Mouse (Mus musculus): ENCODE measurements around the gene E330034G19Rik. TPM values are rescaled to one million over a fixed set of nuclear protein-coding genes. Genes with fewer than 3 reads are reported as not detected.
"Not testable (repeated sequence)": the region's sequence is repeated elsewhere in the genome, so short reads cannot be mapped to it uniquely, and the experiment has no call there.

Gene E330034G19Rik
- polyA plus RNA-seq, 1 experiment from 2014 or later = not detected

DNA sequence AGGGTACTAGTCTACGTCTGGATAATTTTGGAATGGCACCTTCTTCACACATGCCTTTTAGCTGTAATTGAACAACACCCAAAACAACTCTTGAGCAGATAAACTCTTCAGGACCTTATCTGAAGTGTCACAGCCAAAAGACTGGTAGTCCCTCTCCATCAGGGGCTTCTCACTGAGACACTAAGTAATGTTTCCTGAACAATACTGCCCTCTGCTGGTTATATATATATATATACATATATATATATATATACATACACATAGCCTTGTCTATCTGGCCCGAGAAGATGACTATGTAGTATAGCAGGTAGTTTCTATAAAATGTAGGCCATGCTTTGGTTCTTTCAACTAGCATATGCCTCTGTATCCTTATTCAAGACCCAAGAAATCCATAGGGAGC lies 17.5 kb upstream of the E330034G19Rik start:
- Histone ChIP-seq H3K27ac (ENCODE audit: low read depth) (no peak overlapping the region), H3K9ac (replicated peaks) (no peak overlapping the region), H3K27me3 (ENCODE audit: insufficient read depth, low read length) (no peaks in the 10 kb centered on the region), H3K36me3 (replicated peaks; ENCODE audit: insufficient read depth, low read length) (no peaks in the 10 kb centered on the region), H3K4me2 (ENCODE audit: low read depth, low read length) (no peak overlapping the region), H3K9me3 (ENCODE audit: low read length) (no peaks in the 10 kb centered on the region), H3K4me1 (ENCODE audit: insufficient read depth) (no peaks in the 10 kb centered on the region), H3K4me3 (ENCODE audit: low read depth, low read length) (no peak overlapping the region)
- 39% methylated on average over 2 of the region's 2 CpGs for WGBS (ENCODE audit: insufficient replicate concordance)
- no peak for TF ChIP-seq EP300 (IDR thresholded peaks at IDR 0.05; ENCODE audit: low read depth)
- peak; percentile 35 for TF ChIP-seq CTCF (IDR thresholded peaks at IDR 0.05; ENCODE audit: low read depth)
- ATAC-seq (no peak), DNase-seq (no peak)

DNA sequence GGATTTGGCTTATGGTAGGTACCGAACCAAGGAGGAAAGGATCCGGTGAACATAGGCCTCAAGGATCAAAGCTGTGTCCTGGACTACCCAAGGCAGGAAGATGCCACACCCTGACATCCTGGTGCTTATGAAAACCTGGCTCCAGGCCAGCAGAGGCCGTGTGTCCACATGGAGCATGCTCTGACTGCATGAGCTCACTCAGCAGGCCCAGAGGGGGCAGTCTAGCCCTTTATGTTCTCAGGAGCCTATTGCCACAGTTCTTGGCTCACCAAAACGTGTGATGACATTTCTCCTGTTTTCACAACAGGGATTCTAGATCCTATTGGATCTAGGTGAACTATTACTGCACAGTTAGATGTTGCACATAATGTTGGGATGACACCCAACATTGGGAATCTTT lies 11.7 kb upstream of the E330034G19Rik start:
- H3K9me3 ChIP-seq (ENCODE audit: low read length) = no peaks in the 10 kb centered on the region
- TF ChIP-seq CTCF (IDR thresholded peaks at IDR 0.05; ENCODE audit: low read depth) (no peak), EP300 (IDR thresholded peaks at IDR 0.05; ENCODE audit: low read depth) (no peak)
- ATAC-seq (peak; percentile 53; the same call in 1 of the 2 replicates), DNase-seq (peak; percentile 24)
- WGBS (ENCODE audit: insufficient replicate concordance) = 54% methylated on average over 4 of the region's 4 CpGs
- H3K27me3 ChIP-seq (ENCODE audit: insufficient read depth, low read length) = no peaks in the 10 kb centered on the region
- no peak overlapping the region for H3K27ac ChIP-seq (ENCODE audit: low read depth)
- H3K4me2 ChIP-seq (ENCODE audit: low read depth, low read length) = no peak overlapping the region
- H3K4me3 ChIP-seq (ENCODE audit: low read depth, low read length) = no peak overlapping the region
- H3K36me3 ChIP-seq (replicated peaks; ENCODE audit: insufficient read depth, low read length) = no peaks in the 10 kb centered on the region
- no peak overlapping the region for H3K9ac ChIP-seq (replicated peaks)
- no peaks in the 10 kb centered on the region for H3K4me1 ChIP-seq (ENCODE audit: insufficient read depth)

DNA sequence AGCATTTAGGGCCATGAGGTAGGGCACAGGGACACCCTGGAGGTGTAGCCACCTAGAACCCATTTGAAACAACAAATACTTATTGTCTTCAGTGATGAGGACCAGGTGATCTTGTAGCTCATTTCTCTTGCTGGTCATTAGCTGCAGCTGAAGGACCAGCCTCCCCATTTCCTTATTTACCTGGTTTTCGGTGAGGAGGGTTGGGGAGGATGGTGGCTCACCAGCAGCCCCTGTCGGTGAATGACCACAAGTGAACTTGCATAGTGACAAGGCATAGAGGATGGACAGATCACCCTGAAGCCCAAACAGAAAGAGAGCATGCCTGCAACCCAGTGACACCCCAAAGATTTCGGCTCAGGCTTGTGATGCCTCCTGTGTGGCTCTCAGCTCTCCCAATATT lies 10.7 kb upstream of the E330034G19Rik start:
- no peak for ATAC-seq
- Histone ChIP-seq H3K9me3 (ENCODE audit: low read length) (no peaks in the 10 kb centered on the region), H3K4me3 (ENCODE audit: low read depth, low read length) (no peak overlapping the region), H3K36me3 (replicated peaks; ENCODE audit: insufficient read depth, low read length) (no peaks in the 10 kb centered on the region), H3K9ac (replicated peaks) (no peak overlapping the region), H3K27me3 (ENCODE audit: insufficient read depth, low read length) (no peaks in the 10 kb centered on the region), H3K4me1 (ENCODE audit: insufficient read depth) (no peaks in the 10 kb centered on the region), H3K4me2 (ENCODE audit: low read depth, low read length) (no peak overlapping the region), H3K27ac (ENCODE audit: low read depth) (no peak overlapping the region)
- DNase-seq = no peak
- no peak for TF ChIP-seq CTCF (IDR thresholded peaks at IDR 0.05; ENCODE audit: low read depth)
- TF ChIP-seq EP300 (IDR thresholded peaks at IDR 0.05; ENCODE audit: low read depth) = no peak
- WGBS (ENCODE audit: insufficient replicate concordance) = 45% methylated on average over 3 of the region's 3 CpGs

DNA sequence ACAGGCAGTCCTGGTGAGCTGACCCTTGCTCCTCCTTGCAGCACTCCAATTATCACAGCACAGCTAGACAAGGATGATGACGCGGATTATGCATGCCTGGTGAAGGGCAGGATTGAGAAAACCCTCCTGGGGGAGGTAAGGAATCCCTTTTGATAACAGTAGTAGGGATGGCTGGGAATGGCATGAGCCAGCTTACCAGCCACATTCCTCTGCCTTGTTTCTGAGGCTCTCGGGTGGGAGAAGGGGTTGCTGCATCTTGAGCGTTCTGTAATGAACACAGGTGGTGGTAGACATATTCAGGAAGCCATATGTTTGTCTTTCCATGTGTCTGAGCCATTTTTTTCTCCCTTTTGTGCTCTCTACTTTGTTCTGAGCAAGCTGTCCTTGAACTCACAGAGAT lies 6.9 kb upstream of the E330034G19Rik start:
- Histone ChIP-seq H3K27ac (ENCODE audit: low read depth) (no peak overlapping the region), H3K36me3 (replicated peaks; ENCODE audit: insufficient read depth, low read length) (no peaks in the 10 kb centered on the region), H3K4me3 (ENCODE audit: low read depth, low read length) (no peak overlapping the region), H3K9ac (replicated peaks) (no peak overlapping the region), H3K4me2 (ENCODE audit: low read depth, low read length) (no peak overlapping the region), H3K9me3 (ENCODE audit: low read length) (no peaks in the 10 kb centered on the region), H3K27me3 (ENCODE audit: insufficient read depth, low read length) (no peaks in the 10 kb centered on the region), H3K4me1 (ENCODE audit: insufficient read depth) (no peaks in the 10 kb centered on the region)
- WGBS (ENCODE audit: insufficient replicate concordance) = 60% methylated on average over 4 of the region's 4 CpGs
- ATAC-seq = no peak
- no peak for DNase-seq
- TF ChIP-seq CTCF (IDR thresholded peaks at IDR 0.05; ENCODE audit: low read depth) (no peak), EP300 (IDR thresholded peaks at IDR 0.05; ENCODE audit: low read depth) (no peak)

DNA sequence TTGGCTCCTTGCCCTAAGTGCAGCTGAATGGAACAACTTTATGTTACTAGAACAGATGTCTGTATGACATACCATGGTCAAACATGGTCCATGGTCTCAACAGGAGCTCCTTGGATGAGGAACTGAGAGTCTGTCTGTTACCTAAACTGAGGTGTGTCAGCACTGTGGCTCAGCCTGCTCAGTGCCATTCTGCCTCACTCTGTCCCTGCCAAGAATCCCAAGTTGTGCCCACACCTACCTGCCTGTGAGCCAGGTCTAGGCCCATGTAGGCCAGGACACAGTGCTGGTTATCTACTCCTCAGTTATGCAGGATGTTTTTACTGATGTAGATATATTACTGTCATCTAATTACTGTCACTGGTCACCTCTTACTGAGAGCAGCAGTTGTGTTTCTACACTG lies 2.3 kb upstream of the E330034G19Rik start:
- no peak overlapping the region for H3K9ac ChIP-seq (replicated peaks)
- no peak overlapping the region for H3K4me3 ChIP-seq (ENCODE audit: low read depth, low read length)
- no peaks in the 10 kb centered on the region for H3K27me3 ChIP-seq (ENCODE audit: insufficient read depth, low read length)
- H3K4me2 ChIP-seq (ENCODE audit: low read depth, low read length) = no peak overlapping the region
- no peaks in the 10 kb centered on the region for H3K36me3 ChIP-seq (replicated peaks; ENCODE audit: insufficient read depth, low read length)
- DNase-seq (no peak), ATAC-seq (no peak)
- H3K9me3 ChIP-seq (ENCODE audit: low read length) = no peaks in the 10 kb centered on the region
- no peaks in the 10 kb centered on the region for H3K4me1 ChIP-seq (ENCODE audit: insufficient read depth)
- TF ChIP-seq EP300 (IDR thresholded peaks at IDR 0.05; ENCODE audit: low read depth) (no peak), CTCF (IDR thresholded peaks at IDR 0.05; ENCODE audit: low read depth) (no peak)
- H3K27ac ChIP-seq (ENCODE audit: low read depth) = no peak overlapping the region

DNA sequence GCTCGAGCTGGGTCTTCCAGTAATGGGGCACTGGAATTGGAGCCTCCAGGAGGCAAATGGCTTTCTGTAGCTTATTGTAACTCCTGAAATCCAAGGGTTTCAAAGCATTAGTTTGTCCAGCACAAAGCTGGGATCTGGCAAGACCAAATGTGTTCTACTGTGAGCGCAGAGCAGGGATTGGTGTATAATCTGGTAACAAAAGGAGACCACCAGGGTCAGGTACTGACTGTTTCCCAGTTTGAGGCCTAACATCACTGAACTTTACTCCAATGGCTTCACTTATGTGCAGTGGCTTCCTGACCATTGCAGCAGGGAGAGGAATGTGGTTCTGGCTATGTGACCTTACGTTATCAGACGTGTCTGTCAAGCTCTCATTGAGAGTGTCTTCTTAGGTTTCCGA lies 617 bp downstream of the E330034G19Rik start:
- ATAC-seq (no peak), DNase-seq (no peak)
- Histone ChIP-seq H3K36me3 (replicated peaks; ENCODE audit: insufficient read depth, low read length) (no peaks in the 10 kb centered on the region), H3K4me3 (ENCODE audit: low read depth, low read length) (no peak overlapping the region), H3K27me3 (ENCODE audit: insufficient read depth, low read length) (no peaks in the 10 kb centered on the region), H3K4me1 (ENCODE audit: insufficient read depth) (no peaks in the 10 kb centered on the region), H3K4me2 (ENCODE audit: low read depth, low read length) (no peak overlapping the region), H3K27ac (ENCODE audit: low read depth) (no peak overlapping the region), H3K9me3 (ENCODE audit: low read length) (no peaks in the 10 kb centered on the region), H3K9ac (replicated peaks) (no peak overlapping the region)
- TF ChIP-seq EP300 (IDR thresholded peaks at IDR 0.05; ENCODE audit: low read depth) (no peak), CTCF (IDR thresholded peaks at IDR 0.05; ENCODE audit: low read depth) (no peak)
- WGBS (ENCODE audit: insufficient replicate concordance) = 62% methylated on average over 5 of the region's 5 CpGs

DNA sequence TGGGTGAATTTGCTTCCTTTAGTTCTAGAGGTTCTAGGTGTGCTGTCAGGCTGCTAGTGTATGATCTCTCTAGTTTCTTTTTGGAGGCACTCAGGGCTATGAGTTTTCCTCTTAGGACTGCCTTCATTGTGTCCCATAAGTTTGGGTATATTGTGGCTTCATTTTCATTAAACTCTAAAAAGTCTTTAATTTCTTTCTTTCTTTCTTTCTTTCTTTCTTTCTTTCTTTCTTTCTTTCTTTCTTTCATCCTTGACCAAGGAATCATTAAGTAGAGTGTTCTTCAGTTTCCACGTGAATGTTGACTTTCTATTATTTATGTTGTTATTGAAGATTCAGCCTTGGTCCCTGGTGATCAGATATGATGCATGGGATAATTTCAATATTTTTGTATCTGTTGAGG lies 9.1 kb downstream of the E330034G19Rik start:
- not testable (repeated sequence) for H3K9me3 ChIP-seq (ENCODE audit: low read length); ATAC-seq; H3K36me3 ChIP-seq (replicated peaks; ENCODE audit: insufficient read depth, low read length); H3K27ac ChIP-seq (ENCODE audit: low read depth); H3K27me3 ChIP-seq (ENCODE audit: insufficient read depth, low read length); H3K9ac ChIP-seq (replicated peaks); DNase-seq; H3K4me1 ChIP-seq (ENCODE audit: insufficient read depth); H3K4me2 ChIP-seq (ENCODE audit: low read depth, low read length); H3K4me3 ChIP-seq (ENCODE audit: low read depth, low read length)
- 75% methylated on average over 1 of the region's 1 CpGs for WGBS (ENCODE audit: insufficient replicate concordance)
